Comparison of ENCODE assay signal across 26 mouse cellular contexts in the genomic region with DNA sequence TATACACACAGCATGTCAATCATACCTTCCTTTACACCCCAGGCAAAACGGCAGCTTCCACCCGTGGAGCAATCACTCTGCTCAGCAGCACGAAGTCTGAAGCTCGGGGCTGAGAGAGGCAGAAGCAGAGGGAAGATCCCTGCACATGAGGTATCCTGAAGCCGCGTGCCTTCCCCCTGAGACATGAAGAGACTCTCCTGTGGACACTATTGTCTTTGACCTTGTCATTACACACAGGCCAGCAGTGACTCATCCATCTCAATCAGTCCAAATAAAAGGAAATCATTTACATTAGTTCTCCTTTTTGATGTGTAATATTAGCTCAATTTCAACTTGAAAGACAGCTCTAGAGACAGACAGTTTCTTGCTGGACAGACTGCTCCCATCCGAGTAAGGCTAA.
"Had no signal": no experiment of that assay in that cellular context is flagged by ENCODE, and none has a peak within 500 bp of the region (broad histone marks: within the 10 kb centered on the region; RNA-seq: fewer than 3 reads in every experiment).

No protein-coding gene starts in this region.

- H3K27me3 ChIP-seq: heart, embryonic 13.5 days; heart, embryonic 15.5 days; hindbrain, embryonic 12.5 days; intestine, embryonic 15.5 days; limb, embryonic 13.5 days; limb, embryonic 15.5 days; liver, embryonic 12.5 days had no signal

- H3K36me3 ChIP-seq: heart, embryonic 13.5 days; heart, embryonic 15.5 days; hindbrain, embryonic 10.5 days; hindbrain, embryonic 12.5 days; intestine, embryonic 15.5 days; limb, embryonic 13.5 days; limb, embryonic 15.5 days; liver, embryonic 12.5 days had no signal

- H3K9me3 ChIP-seq: heart, embryonic 13.5 days; heart, embryonic 15.5 days; hindbrain, embryonic 10.5 days; hindbrain, embryonic 12.5 days; intestine, embryonic 15.5 days; limb, embryonic 13.5 days; limb, embryonic 15.5 days; liver, embryonic 12.5 days had no signal

- ATAC-seq: hindbrain, embryonic 16.5 days; inflammation-experienced regulatory T-cells, adult 6 months; intestine, embryonic 15.5 days; intestine, postnatal 0 days; liver, embryonic 12.5 days had no signal

- H3K4me1 ChIP-seq: heart, embryonic 15.5 days; hindbrain, embryonic 12.5 days; intestine, embryonic 15.5 days; limb, embryonic 13.5 days; limb, embryonic 15.5 days had no signal

- H3K27ac ChIP-seq: heart, adult 2 months; heart, embryonic 13.5 days; heart, embryonic 15.5 days; hindbrain, embryonic 10.5 days; hindbrain, embryonic 12.5 days; hindbrain, embryonic 14.5 days; intestine, embryonic 15.5 days; limb, embryonic 13.5 days; limb, embryonic 15.5 days; liver, embryonic 12.5 days; liver, embryonic 14.5 days had no signal

- H3K4me2 ChIP-seq: heart, embryonic 11.5 days; heart, embryonic 13.5 days; heart, embryonic 15.5 days; hindbrain, embryonic 12.5 days; hindbrain, embryonic 14.5 days; intestine, embryonic 15.5 days; limb, embryonic 13.5 days; limb, embryonic 15.5 days; liver, embryonic 12.5 days had no signal

- DNase-seq: gastrocnemius, postnatal 25 days; heart, adult 2 months; heart, postnatal 14 days; heart, postnatal 4 days; kidney, adult 18-20 months; kidney, adult 8-10 months; kidney, postnatal 10 days; kidney, postnatal 25 days; kidney, postnatal 4 days; layer of hippocampus, adult 9-11 months; layer of hippocampus, postnatal 36 days; left cerebral cortex, postnatal 4 days had no signal

- H3K4me3 ChIP-seq: heart, adult 2 months; heart, embryonic 13.5 days; heart, embryonic 15.5 days; hindbrain, embryonic 10.5 days; hindbrain, embryonic 12.5 days; intestine, embryonic 15.5 days; limb, embryonic 13.5 days; limb, embryonic 15.5 days; liver, embryonic 12.5 days had no signal

- H3K9ac ChIP-seq: heart, embryonic 13.5 days; heart, embryonic 15.5 days; hindbrain, embryonic 12.5 days; hindbrain, embryonic 14.5 days; intestine, embryonic 15.5 days; limb, embryonic 13.5 days; limb, embryonic 15.5 days; liver, embryonic 12.5 days; liver, embryonic 14.5 days had no signal
